Mouse (Mus musculus): Measurements from ENCODE around the gene Arhgap31.
A peak's percentile ranks its signal among the peaks of the same experiment; 100 is the strongest.
"Not testable (repeated sequence)": the region's sequence is repeated elsewhere in the genome, so short reads cannot be mapped to it uniquely, and the experiment has no call there.

Arhgap31 gene

GRCm38 (mm10) chr16:38728576-38729132, 15.6 kb upstream of the Arhgap31 start:
- no peak for DNase-seq (ENCODE audit: low spot score)

- no peak for DNase-seq (ENCODE audit: low spot score)
These were observed 11.9 kb upstream of the Arhgap31 start for GRCm38 (mm10) chr16:38724974-38725373.

GRCm38 (mm10) chr16:38724256-38724655, 11.2 kb upstream of the Arhgap31 start:
- no peak for DNase-seq (ENCODE audit: low spot score)

- DNase-seq (ENCODE audit: low spot score), result no peak
These were observed 8.3 kb upstream of the Arhgap31 start for GRCm38 (mm10) chr16:38721377-38721776.

GRCm38 (mm10) chr16:38714259-38714526, 1.1 kb upstream of the Arhgap31 start:
- DNase-seq (ENCODE audit: low spot score), result not testable (repeated sequence)

- DNase-seq (ENCODE audit: low spot score), result no peak
These were observed 557 bp upstream of the Arhgap31 start for GRCm38 (mm10) chr16:38713404-38714258.

GRCm38 (mm10) chr16:38712105-38712504, 969 bp downstream of the Arhgap31 start:
- no peak for DNase-seq (ENCODE audit: low spot score)

GRCm38 (mm10) chr16:38711245-38711644, 1.8 kb downstream of the Arhgap31 start:
- no peak for DNase-seq (ENCODE audit: low spot score)

- no peak for DNase-seq (ENCODE audit: low spot score)
These were observed 4.0 kb downstream of the Arhgap31 start for GRCm38 (mm10) chr16:38708962-38709520.

GRCm38 (mm10) chr16:38706782-38707181, 6.3 kb downstream of the Arhgap31 start:
- no peak for DNase-seq (ENCODE audit: low spot score)

- no peak for DNase-seq (ENCODE audit: low spot score)
These were observed 7.4 kb downstream of the Arhgap31 start for GRCm38 (mm10) chr16:38705531-38706281.

- no peak for DNase-seq (ENCODE audit: low spot score)
These were observed 9.6 kb downstream of the Arhgap31 start for GRCm38 (mm10) chr16:38703501-38703900.

GRCm38 (mm10) chr16:38702316-38702715, 10.8 kb downstream of the Arhgap31 start:
- DNase-seq (ENCODE audit: low spot score), result no peak

GRCm38 (mm10) chr16:38701492-38702185, 11.4 kb downstream of the Arhgap31 start:
- DNase-seq (ENCODE audit: low spot score), result peak; percentile 1

GRCm38 (mm10) chr16:38700392-38701162, 12.5 kb downstream of the Arhgap31 start:
- peak; percentile 44 for DNase-seq (ENCODE audit: low spot score)

GRCm38 (mm10) chr16:38697611-38698010, 15.5 kb downstream of the Arhgap31 start:
- DNase-seq (ENCODE audit: low spot score), result no peak

- no peak for DNase-seq (ENCODE audit: low spot score)
These were observed 17.5 kb downstream of the Arhgap31 start for GRCm38 (mm10) chr16:38695557-38695956.

GRCm38 (mm10) chr16:38694906-38695540, 18.1 kb downstream of the Arhgap31 start:
- no peak for DNase-seq (ENCODE audit: low spot score)

GRCm38 (mm10) chr16:38690501-38690900, 22.6 kb downstream of the Arhgap31 start:
- no peak for DNase-seq (ENCODE audit: low spot score)

- no peak for DNase-seq (ENCODE audit: low spot score)
These were observed 23.3 kb downstream of the Arhgap31 start for GRCm38 (mm10) chr16:38689786-38690185.
